Mouse (Mus musculus): ENCODE measurements around the gene Trpt1. TPM values are rescaled to one million over a fixed set of nuclear protein-coding genes. Genes with fewer than 3 reads are reported as not detected.

Gene Trpt1
- polyA plus RNA-seq, 1 experiment from 2014 or later = 9.5 TPM

Other genes with a start within 250 kb of the Trpt1 start
- 20.5 and 20.7 TPM in 2 replicates for gene Rps6ka4, start 155.5 kb upstream of the Trpt1 start, polyA plus RNA-seq (2015; fragmentation: Nextera tagmentation; extraction: Ambion mirVana)
- 1.1 and 1.3 TPM in 2 replicates for gene Ccdc88b, start 137.9 kb upstream of the Trpt1 start, polyA plus RNA-seq (2015; fragmentation: Nextera tagmentation; extraction: Ambion mirVana)
- 97.6 and 111 TPM in 2 replicates for gene Trmt112, start 86.4 kb upstream of the Trpt1 start, polyA plus RNA-seq (2015; fragmentation: Nextera tagmentation; extraction: Ambion mirVana)
- gene Prdx5, start 86.0 kb upstream of the Trpt1 start, polyA plus RNA-seq (2015; fragmentation: Nextera tagmentation; extraction: Ambion mirVana) = 234 and 241 TPM in 2 replicates
- gene Esrra, start 74.3 kb upstream of the Trpt1 start, polyA plus RNA-seq (2015; fragmentation: Nextera tagmentation; extraction: Ambion mirVana) = 41.7 and 47.7 TPM in 2 replicates
- 0.73 and 1.4 TPM in 2 replicates for gene Catsperz, start 70.8 kb upstream of the Trpt1 start, polyA plus RNA-seq (2015; fragmentation: Nextera tagmentation; extraction: Ambion mirVana)
- gene Kcnk4, start 61.6 kb upstream of the Trpt1 start, polyA plus RNA-seq (2015; fragmentation: Nextera tagmentation; extraction: Ambion mirVana) = 0.45 and 0.48 TPM in 2 replicates
- 77.7 and 80.5 TPM in 2 replicates for gene Bad, start 54.3 kb upstream of the Trpt1 start, polyA plus RNA-seq (2015; fragmentation: Nextera tagmentation; extraction: Ambion mirVana)
- 20.6 and 21.1 TPM in 2 replicates for gene Gpr137, start 53.7 kb upstream of the Trpt1 start, polyA plus RNA-seq (2015; fragmentation: Nextera tagmentation; extraction: Ambion mirVana)
- 57.9 and 58.2 TPM in 2 replicates for gene Ppp1r14b, start 21.2 kb upstream of the Trpt1 start, polyA plus RNA-seq (2015; fragmentation: Nextera tagmentation; extraction: Ambion mirVana)
- 198 and 222 TPM in 2 replicates for gene Plcb3, start 19.7 kb upstream of the Trpt1 start, polyA plus RNA-seq (2015; fragmentation: Nextera tagmentation; extraction: Ambion mirVana)
- 176 and 195 TPM in 2 replicates for gene Fkbp2, start 15.6 kb upstream of the Trpt1 start, polyA plus RNA-seq (2015; fragmentation: Nextera tagmentation; extraction: Ambion mirVana)
- gene Vegfb, start 8.5 kb upstream of the Trpt1 start, polyA plus RNA-seq (2015; fragmentation: Nextera tagmentation; extraction: Ambion mirVana) = 18.3 and 21.5 TPM in 2 replicates
- 26.9 and 29.5 TPM in 2 replicates for gene Dnajc4, start 3.6 kb upstream of the Trpt1 start, polyA plus RNA-seq (2015; fragmentation: Nextera tagmentation; extraction: Ambion mirVana)
- gene Nudt22, start within 50 bp of the Trpt1 start, polyA plus RNA-seq (2015; fragmentation: Nextera tagmentation; extraction: Ambion mirVana) = 33.0 and 40.2 TPM in 2 replicates
- 13.0 and 14.4 TPM in 2 replicates for gene Fermt3, start 23.3 kb downstream of the Trpt1 start, polyA plus RNA-seq (2015; fragmentation: Nextera tagmentation; extraction: Ambion mirVana)
- 194 and 208 TPM in 2 replicates for gene Stip1, start 43.8 kb downstream of the Trpt1 start, polyA plus RNA-seq (2015; fragmentation: Nextera tagmentation; extraction: Ambion mirVana)
- gene Macrod1, start 60.7 kb downstream of the Trpt1 start, polyA plus RNA-seq (2015; fragmentation: Nextera tagmentation; extraction: Ambion mirVana) = 11.6 and 13.1 TPM in 2 replicates
- 1.6 and 1.9 TPM in 2 replicates for gene Flrt1, start 109.6 kb downstream of the Trpt1 start, polyA plus RNA-seq (2015; fragmentation: Nextera tagmentation; extraction: Ambion mirVana)
- gene Otub1, start 210.2 kb downstream of the Trpt1 start, polyA plus RNA-seq (2015; fragmentation: Nextera tagmentation; extraction: Ambion mirVana) = 162 and 166 TPM in 2 replicates
- 1,467 and 1,508 TPM in 2 replicates for gene Cox8a, start 221.5 kb downstream of the Trpt1 start, polyA plus RNA-seq (2015; fragmentation: Nextera tagmentation; extraction: Ambion mirVana)
- gene Naa40, start 245.1 kb downstream of the Trpt1 start, polyA plus RNA-seq (2015; fragmentation: Nextera tagmentation; extraction: Ambion mirVana) = 48.4 and 51.9 TPM in 2 replicates